Mouse (Mus musculus): ENCODE results near the gene Hnrnpf. TPM values are rescaled to one million over a fixed set of nuclear protein-coding genes. Genes with fewer than 3 reads are reported as not detected.
"Not testable (repeated sequence)": the region's sequence is repeated elsewhere in the genome, so short reads cannot be mapped to it uniquely, and the experiment has no call there.

Gene Hnrnpf
- polyA plus RNA-seq (2016; fragmentation: Nextera tagmentation; extraction: Ambion mirVana), result 463 and 469 TPM in 2 replicates

DNA sequence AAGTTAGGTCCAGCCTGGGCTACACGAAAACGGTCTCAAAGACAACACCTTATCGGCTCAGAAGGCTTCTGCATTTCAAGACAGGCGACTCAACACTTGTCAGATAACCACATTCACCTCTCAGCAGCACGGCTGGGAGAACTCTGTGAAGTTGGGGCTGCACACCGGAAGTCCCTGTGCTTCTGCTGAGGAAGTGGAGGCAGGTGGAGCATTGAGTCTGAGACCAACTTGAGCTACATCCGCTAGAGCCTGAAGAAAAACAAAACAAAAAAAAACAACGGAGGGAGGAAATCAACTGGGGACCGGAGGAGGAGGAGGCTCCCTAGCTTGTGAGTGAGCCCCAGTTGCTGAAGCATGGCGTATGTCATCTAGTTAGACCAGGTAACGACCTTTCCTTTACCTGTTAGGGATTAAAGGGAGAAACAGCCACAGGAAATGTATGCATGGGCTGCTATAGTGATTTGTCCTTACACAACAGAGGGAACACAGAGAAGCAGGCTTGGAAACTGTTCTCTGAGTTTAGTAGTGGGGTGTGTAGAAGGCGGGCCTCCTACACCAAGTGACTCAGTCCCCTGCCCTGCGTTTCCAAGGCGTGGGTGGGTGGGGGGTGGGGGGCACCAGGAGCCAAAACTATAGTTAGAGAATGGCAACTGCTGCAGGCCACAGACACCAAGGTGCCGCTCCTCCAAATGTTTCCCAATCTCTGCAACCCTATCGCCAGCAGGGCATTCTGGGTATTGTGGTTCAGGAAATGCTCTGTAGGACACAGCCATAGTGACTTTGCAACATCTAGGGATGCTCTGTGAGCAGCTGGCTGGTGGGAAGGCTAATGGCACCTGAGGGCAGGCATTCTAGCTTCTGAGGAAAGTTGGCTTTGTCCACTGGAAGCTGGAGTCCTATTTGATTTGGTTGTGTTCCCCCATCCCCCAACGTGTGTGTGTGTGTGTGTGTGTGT is at the start of gene Hnrnpf:
Gene Hnrnpf (plus strand): TSS at position 199 of the 955 bp plus-strand sequence.
- no peak for ATAC-seq (ENCODE audit: low FRiP score, low read depth)
- H3K4me2 ChIP-seq (replicated peaks), result no peak within 1 kb of the TSS

DNA sequence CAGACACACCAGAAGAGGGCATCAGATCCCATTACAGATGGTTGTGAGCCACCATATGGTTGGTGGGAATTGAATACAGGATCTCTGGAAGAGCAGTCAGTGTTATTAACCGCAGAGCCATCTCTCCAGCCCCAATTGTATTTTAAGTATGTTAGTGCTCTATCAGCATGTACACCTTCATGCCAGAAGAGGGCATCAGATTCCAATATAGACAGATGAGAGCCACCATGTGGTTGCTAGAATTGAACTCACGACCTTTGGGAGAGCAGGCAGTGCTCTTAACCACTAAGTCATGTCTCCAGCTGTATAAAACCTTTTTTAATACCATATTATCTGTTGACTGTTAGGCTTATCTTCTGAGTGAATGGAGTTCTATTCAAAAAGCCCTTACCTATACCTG is 48.4 kb upstream of the Hnrnpf start:
- H3K27me3 ChIP-seq (replicated peaks), result no peaks in the 10 kb centered on the region
- no peak overlapping the region for H3K4me3 ChIP-seq
- H3K9ac ChIP-seq, result no peak overlapping the region
- no peak for ATAC-seq (ENCODE audit: low FRiP score, low read depth)
- no peak overlapping the region for H3K4me2 ChIP-seq (replicated peaks)
- no peaks in the 10 kb centered on the region for H3K4me1 ChIP-seq
- no peaks in the 10 kb centered on the region for H3K9me3 ChIP-seq
- no peak overlapping the region for H3K27ac ChIP-seq
- WGBS, result 58% methylated on average over 2 of the region's 2 CpGs
- peaks cover 22% of the 10 kb centered on the region for H3K36me3 ChIP-seq

More for the DNA sequence above, at the start of gene Hnrnpf:
- 83% methylated on average over 17 of the region's 17 CpGs for WGBS
- no peaks in the 10 kb centered on the region for H3K36me3 ChIP-seq
- no peaks in the 10 kb centered on the region for H3K9me3 ChIP-seq
- H3K4me1 ChIP-seq, result peaks cover under 1% of the 10 kb centered on the region; the same call in 1 of the 2 replicates
- H3K27ac ChIP-seq, result no peak within 1 kb of the TSS
- no peaks in the 10 kb centered on the region for H3K27me3 ChIP-seq (replicated peaks)
- no peak within 1 kb of the TSS for H3K9ac ChIP-seq
- H3K4me3 ChIP-seq, result no peak within 1 kb of the TSS

DNA sequence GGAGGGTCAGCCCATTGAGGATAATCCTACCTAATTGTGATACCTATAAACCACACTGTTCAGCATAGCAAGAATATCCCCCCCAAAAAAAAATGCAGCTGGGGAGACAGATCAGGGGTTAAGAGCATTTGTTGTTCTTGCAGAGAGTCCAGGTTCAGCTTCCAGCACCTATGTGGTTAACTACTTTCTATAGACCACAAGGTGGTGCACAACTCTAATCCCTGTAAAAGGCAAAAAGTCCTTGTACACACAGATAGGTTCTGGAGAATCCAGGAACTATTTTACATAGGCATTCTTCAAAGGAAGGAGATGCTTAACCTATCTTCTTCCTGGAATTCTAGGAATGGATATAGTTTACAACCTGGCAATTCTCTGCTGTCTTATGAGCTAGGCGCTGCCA is 42.1 kb upstream of the Hnrnpf start:
- Histone ChIP-seq H3K9ac (no peak overlapping the region), H3K27ac (no peak overlapping the region), H3K9me3 (no peaks in the 10 kb centered on the region), H3K4me2 (replicated peaks) (no peak overlapping the region), H3K27me3 (replicated peaks) (no peaks in the 10 kb centered on the region), H3K4me1 (no peaks in the 10 kb centered on the region), H3K36me3 (no peaks in the 10 kb centered on the region), H3K4me3 (no peak overlapping the region)
- ATAC-seq (ENCODE audit: low FRiP score, low read depth), result no peak
- 83% methylated on average over 1 of the region's 1 CpGs for WGBS

DNA sequence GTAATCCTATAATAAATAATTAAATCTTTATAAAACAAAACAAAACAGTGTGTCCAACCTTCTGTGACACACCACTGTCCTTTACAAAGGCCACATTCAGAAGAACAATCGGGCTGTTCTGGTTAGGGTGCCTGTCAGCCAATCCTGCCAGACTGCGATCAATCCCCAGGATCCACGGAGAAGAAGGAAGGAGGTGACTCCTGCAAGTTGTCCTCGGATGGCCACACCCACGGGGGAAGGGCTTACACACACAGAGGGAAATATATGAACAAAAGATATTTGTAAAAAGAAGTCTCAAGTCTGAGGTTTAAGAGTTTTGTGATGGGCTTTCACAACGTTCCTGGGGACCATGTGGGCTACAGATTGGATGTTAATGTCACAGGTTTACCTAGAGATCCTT is 38.3 kb upstream of the Hnrnpf start, which contains the start of gene Zfp239:
Gene Zfp239 (plus strand): TSS at position 253 of the 400 bp plus-strand sequence.
- H3K27me3 ChIP-seq (replicated peaks), result no peaks in the 10 kb centered on the region
- no peaks in the 10 kb centered on the region for H3K36me3 ChIP-seq
- peak within 1 kb of the TSS; percentile 93 for H3K4me2 ChIP-seq (replicated peaks)
- H3K4me3 ChIP-seq, result peak within 1 kb of the TSS; percentile 69
- peaks cover 5% of the 10 kb centered on the region for H3K4me1 ChIP-seq
- H3K9ac ChIP-seq, result peak within 1 kb of the TSS; percentile 52
- H3K9me3 ChIP-seq, result no peaks in the 10 kb centered on the region
- H3K27ac ChIP-seq, result no peak within 1 kb of the TSS
- ATAC-seq (ENCODE audit: low FRiP score, low read depth), result no peak
- 73% methylated on average over 6 of the region's 6 CpGs for WGBS

DNA sequence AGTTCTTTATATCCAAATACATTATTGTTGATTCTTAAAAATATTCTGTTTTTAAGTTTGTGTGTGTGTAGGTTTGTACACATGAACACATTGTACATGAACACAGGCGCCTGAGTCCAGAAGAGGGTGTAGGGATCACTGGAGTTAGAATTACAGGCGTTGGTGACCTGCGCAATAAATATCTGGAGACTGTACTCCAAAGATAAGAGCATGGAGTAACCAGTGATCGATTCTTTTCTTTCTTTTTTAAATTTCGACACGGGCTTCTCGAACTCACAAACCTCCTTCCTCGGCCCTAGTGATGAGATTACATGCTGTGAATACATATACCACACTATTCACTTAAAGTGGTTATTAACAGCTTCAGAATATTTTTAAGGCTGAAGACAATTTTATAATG is 37.7 kb upstream of the Hnrnpf start:
- Histone ChIP-seq H3K36me3 (no peaks in the 10 kb centered on the region), H3K27me3 (replicated peaks) (no peaks in the 10 kb centered on the region), H3K9me3 (no peaks in the 10 kb centered on the region), H3K27ac (no peak overlapping the region), H3K9ac (no peak overlapping the region), H3K4me1 (peaks cover 5% of the 10 kb centered on the region), H3K4me2 (replicated peaks) (peak overlapping the region; percentile 93), H3K4me3 (no peak overlapping the region)
- 80% methylated on average over 8 of the region's 8 CpGs for WGBS
- ATAC-seq (ENCODE audit: low FRiP score, low read depth), result no peak

DNA sequence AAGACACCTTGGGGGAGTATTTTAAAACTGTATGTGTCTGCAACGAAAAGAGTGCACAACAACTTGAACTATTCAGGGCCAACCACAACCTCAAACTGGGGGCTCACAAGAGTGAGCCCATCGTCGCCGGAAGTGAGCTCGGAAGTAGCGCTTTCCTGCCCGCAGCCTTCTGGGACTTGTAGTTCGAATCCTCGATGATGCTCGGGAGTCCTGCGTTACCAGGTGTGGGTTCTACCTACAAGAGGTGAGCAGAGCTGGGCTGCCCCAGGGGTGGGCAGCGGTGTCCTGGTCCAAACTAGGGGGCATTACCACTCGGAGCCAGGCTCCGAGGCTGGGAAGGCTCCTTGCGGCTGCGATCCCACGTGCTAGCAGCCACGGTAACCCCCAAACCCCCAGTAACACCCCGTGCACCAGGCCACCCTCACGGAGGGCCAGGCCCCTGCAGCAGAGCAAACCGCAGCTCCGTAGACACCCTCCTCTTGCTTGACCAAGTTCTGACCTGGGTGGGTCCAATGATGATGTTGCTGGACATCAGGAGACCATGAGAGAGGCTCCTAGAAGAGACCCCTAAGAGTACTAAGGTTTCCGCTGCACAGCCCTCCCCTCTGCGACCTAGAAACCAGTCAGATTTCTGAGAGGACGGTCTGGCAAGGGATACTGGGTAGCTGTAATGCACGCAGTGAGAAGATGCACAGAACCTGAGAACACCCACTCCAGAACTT is 37.1 kb upstream of the Hnrnpf start:
- Histone ChIP-seq H3K36me3 (no peaks in the 10 kb centered on the region), H3K27ac (no peak overlapping the region), H3K9ac (peak overlapping the region; percentile 52), H3K27me3 (replicated peaks) (no peaks in the 10 kb centered on the region), H3K9me3 (no peaks in the 10 kb centered on the region), H3K4me1 (peaks cover 5% of the 10 kb centered on the region), H3K4me2 (replicated peaks) (peak overlapping the region; percentile 93), H3K4me3 (peak overlapping the region; percentile 69)
- WGBS, result 3% methylated on average over 26 of the region's 26 CpGs
- peak; percentile 86 for ATAC-seq (ENCODE audit: low FRiP score, low read depth)

DNA sequence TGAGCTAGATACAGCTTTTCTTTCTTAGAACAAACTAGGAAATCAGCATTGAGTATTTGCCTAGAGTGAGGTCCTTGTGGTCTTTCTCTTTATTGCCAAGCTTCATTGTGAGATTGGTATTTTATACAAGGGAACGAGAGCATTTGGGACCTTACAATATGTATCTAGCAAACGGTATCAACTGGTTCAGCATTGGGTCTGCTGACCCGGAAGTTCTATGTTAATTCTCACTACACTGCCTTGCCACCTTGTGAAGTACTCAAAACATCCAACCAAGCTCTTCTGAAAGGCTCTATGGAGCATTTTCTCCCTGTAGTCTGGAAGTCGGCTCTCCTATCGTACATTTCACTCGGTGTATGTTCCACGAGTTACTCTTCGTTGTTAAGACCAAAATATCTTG is 36.4 kb upstream of the Hnrnpf start:
- H3K4me3 ChIP-seq, result peak overlapping the region; percentile 69; the same call in 1 of the 2 replicates
- H3K4me1 ChIP-seq, result peaks cover 5% of the 10 kb centered on the region
- no peak overlapping the region for H3K27ac ChIP-seq
- peak overlapping the region; percentile 93 for H3K4me2 ChIP-seq (replicated peaks)
- 93% methylated on average over 8 of the region's 8 CpGs for WGBS
- no peak for ATAC-seq (ENCODE audit: low FRiP score, low read depth)
- no peaks in the 10 kb centered on the region for H3K27me3 ChIP-seq (replicated peaks)
- no peaks in the 10 kb centered on the region for H3K9me3 ChIP-seq
- H3K9ac ChIP-seq, result peak overlapping the region; percentile 52; the same call in 1 of the 2 replicates
- no peaks in the 10 kb centered on the region for H3K36me3 ChIP-seq

DNA sequence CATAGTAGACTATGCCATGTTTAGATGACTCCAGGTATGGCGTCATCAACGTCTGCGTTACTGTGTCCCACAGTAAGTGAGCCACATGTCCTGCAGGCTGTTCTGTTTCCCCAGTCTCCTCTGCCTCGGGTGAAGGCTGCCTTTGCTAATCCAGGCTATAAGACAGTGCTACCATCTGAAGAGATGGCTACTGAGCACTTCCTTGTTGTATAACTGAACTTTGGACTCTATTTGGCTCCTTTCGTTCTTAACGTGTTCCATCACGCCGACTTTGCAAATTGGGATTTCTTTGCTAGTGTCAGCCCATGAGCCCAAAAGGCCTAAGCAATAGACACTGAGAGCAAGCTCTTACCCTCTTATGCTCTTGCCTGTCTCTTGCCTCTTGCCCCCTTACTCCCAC is 31.9 kb upstream of the Hnrnpf start:
- Histone ChIP-seq H3K27me3 (replicated peaks) (no peaks in the 10 kb centered on the region), H3K9ac (no peak overlapping the region), H3K4me3 (no peak overlapping the region), H3K4me2 (replicated peaks) (no peak overlapping the region), H3K9me3 (no peaks in the 10 kb centered on the region), H3K4me1 (peaks cover 4% of the 10 kb centered on the region), H3K36me3 (no peaks in the 10 kb centered on the region; the same call in 1 of the 2 replicates), H3K27ac (no peak overlapping the region)
- WGBS, result 95% methylated on average over 8 of the region's 8 CpGs
- ATAC-seq (ENCODE audit: low FRiP score, low read depth), result no peak

DNA sequence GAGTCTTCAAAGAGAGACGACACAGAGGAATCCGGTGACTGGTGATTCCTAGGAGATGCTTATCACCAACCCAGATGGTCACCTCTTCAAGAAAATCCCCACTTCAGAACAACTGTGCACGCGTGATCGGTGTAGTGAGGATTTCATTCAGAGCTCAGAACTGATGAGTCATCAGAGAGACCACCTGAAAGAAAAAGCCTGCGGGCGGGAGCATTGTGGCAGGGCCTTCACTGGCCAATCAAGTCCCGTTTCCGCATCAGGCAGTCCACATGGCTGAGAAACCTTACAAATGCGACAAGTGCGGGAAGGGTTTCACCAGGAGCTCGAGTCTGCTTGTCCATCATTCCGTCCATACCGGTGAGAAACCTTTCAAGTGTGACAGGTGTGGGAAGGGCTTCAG is 29.1 kb upstream of the Hnrnpf start:
- no peaks in the 10 kb centered on the region; the same call in 1 of the 2 replicates for H3K36me3 ChIP-seq
- H3K9ac ChIP-seq, result no peak overlapping the region
- no peaks in the 10 kb centered on the region for H3K4me1 ChIP-seq
- WGBS, result 85% methylated on average over 14 of the region's 14 CpGs
- ATAC-seq (ENCODE audit: low FRiP score, low read depth), result no peak
- no peaks in the 10 kb centered on the region for H3K27me3 ChIP-seq (replicated peaks)
- no peak overlapping the region for H3K4me3 ChIP-seq
- no peak overlapping the region for H3K4me2 ChIP-seq (replicated peaks)
- no peak overlapping the region for H3K27ac ChIP-seq
- H3K9me3 ChIP-seq, result no peaks in the 10 kb centered on the region

DNA sequence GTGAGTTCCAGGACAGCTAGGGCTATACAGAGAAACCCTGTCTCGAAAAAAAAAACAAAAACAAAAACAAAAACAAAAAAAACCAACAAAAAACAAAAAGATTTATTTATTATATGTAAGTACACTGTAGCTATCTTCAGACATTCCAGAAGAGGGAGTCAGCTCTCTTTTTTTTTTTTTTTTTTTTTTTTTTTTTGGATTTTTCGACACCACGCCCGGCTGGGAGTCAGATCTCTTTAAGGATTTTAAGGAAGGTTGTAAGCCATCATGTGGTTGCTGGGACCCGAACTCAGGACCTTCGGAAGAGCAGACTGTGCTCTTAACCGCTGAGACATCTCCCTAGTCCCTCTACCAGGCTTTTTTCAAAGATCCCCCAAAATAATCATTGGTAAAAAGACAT is 26.7 kb upstream of the Hnrnpf start:
- not testable (repeated sequence) for H3K4me1 ChIP-seq; H3K9ac ChIP-seq; H3K27ac ChIP-seq; ATAC-seq (ENCODE audit: low FRiP score, low read depth); H3K9me3 ChIP-seq; H3K4me3 ChIP-seq; H3K4me2 ChIP-seq (replicated peaks); H3K27me3 ChIP-seq (replicated peaks); H3K36me3 ChIP-seq
- WGBS, result 89% methylated on average over 7 of the region's 7 CpGs

DNA sequence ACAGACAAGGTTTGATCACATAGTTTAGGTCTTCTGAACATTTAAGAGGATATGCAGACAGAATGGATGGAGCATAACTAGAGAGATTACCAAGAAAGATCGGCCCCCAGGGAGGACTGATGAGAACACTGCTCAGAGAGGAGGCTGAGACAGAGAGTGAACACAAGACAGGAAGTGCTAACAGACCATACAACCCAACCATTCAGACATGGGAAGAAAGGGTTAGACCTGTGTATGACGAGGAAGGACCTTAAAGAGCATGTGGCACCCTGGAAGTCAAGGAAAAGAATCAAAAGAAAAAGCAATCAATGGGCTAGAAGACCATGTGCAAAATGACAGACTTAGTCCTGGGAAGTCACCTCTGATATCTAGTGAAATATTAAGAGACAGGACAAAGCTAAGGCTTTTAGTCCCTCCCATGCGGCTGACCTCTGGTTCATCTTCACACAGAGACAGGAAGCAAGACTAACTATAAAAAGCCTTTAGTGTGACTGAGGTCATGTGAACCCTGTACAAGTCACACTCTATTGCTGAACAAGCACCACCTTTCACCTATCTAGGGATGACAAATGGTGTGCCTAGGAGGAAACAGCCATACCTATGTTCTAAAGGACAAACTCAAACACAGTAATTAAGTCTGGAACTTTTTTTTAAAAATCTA is 25.4 kb upstream of the Hnrnpf start:
- WGBS, result 80% methylated on average over 3 of the region's 3 CpGs
- Histone ChIP-seq H3K27me3 (replicated peaks) (no peaks in the 10 kb centered on the region), H3K36me3 (no peaks in the 10 kb centered on the region; the same call in 1 of the 2 replicates), H3K9ac (no peak overlapping the region), H3K4me2 (replicated peaks) (no peak overlapping the region), H3K9me3 (no peaks in the 10 kb centered on the region), H3K27ac (no peak overlapping the region), H3K4me1 (no peaks in the 10 kb centered on the region), H3K4me3 (no peak overlapping the region)
- ATAC-seq (ENCODE audit: low FRiP score, low read depth), result no peak

Data from neural tube, embryonic 12.5 days (tissue).